Mouse (Mus musculus): ENCODE measurements at regions not wholly inside any gene's neighbourhood (a gene's known extent, or its start where the extent isn't known, plus 50 kb on each side); places are given as distances from the start of the nearest gene placed in this dataset.
"Not testable (repeated sequence)": the region's sequence is repeated elsewhere in the genome, so short reads cannot be mapped to it uniquely, and the experiment has no call there.

DNA sequence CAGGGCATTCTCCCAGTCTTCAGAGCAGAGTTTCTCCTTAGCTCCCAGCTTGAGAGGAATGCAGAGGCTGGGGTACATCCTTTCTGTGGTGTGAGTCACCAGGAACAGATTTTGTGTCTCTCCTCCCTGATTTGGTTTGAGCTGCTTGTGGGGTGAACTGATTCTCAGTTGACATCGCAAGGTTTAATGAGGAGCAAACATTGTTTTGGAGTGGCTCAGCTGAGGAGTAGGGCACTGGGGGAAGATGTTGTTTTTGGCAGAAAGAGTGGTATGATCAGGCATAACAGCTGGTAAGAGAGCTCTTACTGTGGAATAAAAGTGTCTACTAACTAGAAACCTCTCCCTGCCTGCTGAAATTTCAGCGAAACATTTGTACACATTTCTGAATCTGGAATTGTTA, 519.4 kb upstream of the Fam241a start:
- no peak for DNase-seq (ENCODE audit: low spot score)

- no peak for DNase-seq (ENCODE audit: low spot score)
These were observed 517.4 kb upstream of the Fam241a start for GRCm38 (mm10) chr3:128413481-128413880.

DNA sequence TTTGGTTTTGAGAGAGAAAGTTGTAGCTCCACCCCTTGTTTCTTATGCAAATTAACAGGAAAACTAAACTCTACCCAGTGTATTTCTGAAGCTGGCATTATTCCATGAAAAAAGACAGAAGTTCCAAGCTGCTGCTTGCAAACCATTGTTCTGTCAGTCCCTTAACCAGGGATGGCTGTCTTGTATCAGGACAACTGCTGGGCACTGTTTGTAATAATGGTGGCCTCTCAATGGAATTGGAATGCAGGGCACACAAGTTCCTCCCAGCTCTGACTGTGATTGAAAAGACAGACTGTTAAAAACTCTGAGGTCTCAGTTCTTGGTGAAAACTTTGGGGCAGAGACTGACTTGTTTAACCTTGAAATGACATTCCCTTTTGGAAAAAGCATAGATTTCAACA, 516.0 kb upstream of the Fam241a start:
- DNase-seq (ENCODE audit: low spot score) = no peak

DNA sequence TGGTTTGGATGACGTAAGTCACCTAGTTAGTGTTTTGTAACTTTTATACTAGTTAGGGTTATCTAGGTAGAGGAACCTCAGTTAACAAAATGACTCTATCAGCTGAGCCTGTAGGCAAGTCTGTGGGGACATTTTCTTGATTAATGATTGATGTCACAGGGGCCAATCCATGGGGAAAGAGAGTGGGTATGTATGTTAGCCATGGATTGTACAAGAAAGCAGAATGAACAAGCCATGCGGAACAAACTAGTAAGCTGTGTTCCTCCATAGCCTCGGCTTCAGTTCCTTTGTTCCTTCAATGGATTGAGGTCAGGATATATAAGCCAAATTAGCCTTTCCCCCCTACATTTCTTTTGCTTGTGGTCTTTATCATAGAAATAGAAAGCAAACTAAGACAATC, 498.7 kb upstream of the Fam241a start:
- DNase-seq (ENCODE audit: low spot score) = no peak

DNA sequence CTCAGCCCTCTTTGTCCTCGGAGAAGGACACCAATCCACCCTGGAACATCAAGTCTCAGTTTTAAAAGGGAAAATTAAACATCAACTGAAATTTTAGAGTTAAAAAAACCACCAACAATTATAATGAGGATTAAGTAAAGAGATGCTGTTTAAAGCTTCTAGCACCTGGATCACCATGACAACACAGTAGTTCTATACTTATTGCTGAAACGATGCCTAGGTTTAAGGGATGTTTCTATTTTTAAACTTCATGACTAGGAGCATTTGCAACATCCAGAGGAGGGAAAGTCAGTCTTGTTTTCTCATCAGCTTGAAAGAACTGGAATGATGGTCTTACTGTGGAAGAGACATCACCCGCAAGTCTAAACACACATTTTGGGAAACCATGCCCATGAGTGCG, 484.5 kb upstream of the Fam241a start:
- DNase-seq (ENCODE audit: low spot score) = no peak

DNA sequence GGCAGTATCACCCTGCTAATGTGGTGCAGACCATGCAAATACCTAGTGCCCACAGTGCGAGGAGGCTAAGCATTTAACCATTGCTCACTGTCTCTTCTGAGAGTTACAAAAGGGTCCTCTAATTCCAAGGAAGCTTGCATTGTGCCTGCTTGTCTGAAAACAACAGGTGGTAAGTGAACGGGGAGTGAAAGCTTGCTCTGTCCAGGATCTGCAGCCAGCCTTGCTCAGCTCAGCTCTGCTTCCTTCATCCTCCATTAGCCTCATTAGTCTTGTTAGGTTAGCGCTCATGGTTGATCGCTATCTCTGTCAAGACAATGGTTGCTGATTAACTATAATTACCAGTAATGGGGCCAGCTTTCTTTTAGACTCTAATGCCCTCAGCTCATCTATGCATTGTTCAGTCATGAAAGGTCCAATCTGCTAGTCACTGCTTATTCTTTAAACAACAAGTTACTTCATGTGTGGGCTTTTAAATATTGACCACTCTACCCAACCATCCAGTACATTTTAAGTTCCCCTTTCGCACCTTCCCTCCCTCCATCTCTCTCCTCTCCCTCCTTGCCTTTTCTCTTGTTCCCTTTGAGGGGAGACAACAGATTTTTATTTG, 473.5 kb upstream of the Fam241a start:
- DNase-seq (ENCODE audit: low spot score) = no peak

DNA sequence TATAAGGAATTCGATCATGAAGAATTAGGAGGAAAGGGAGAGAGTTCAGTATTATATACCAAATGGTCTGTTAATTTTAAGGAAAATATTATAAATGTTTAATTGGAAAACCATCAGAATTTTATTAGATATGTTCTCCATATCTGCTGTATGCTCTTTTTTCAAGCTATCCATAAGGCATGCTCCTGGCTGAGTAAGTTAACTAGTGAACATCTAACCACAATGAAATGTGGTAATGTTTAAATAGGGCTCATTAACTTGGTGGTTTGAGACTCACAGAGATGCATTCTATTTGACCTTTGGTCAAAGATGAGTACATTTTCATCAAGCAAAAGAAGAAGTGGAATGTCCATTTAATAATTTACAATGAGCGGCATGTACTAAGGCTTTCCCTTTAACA, 466.2 kb upstream of the Fam241a start:
- DNase-seq (ENCODE audit: low spot score) = no peak

DNA sequence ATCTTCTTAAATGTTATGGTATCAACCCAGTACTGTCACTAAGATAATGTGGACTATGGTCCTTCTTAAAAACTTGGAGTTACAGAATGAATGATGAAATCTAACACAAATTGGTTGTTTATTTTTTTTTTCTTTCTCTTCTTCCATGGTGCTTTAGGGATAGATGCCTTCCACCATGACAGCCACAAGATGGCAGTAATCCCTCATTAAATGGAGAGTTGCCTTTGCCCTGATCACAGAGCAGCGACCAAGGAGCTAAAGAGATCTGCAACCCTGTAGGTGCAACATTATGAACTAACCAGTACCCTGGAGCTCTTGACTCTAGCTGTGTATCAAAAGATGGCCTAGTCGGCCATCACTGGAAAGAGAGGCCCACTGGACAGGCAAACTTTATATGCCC, 453.0 kb upstream of the Fam241a start:
- DNase-seq (ENCODE audit: low spot score) = not testable (repeated sequence)

DNA sequence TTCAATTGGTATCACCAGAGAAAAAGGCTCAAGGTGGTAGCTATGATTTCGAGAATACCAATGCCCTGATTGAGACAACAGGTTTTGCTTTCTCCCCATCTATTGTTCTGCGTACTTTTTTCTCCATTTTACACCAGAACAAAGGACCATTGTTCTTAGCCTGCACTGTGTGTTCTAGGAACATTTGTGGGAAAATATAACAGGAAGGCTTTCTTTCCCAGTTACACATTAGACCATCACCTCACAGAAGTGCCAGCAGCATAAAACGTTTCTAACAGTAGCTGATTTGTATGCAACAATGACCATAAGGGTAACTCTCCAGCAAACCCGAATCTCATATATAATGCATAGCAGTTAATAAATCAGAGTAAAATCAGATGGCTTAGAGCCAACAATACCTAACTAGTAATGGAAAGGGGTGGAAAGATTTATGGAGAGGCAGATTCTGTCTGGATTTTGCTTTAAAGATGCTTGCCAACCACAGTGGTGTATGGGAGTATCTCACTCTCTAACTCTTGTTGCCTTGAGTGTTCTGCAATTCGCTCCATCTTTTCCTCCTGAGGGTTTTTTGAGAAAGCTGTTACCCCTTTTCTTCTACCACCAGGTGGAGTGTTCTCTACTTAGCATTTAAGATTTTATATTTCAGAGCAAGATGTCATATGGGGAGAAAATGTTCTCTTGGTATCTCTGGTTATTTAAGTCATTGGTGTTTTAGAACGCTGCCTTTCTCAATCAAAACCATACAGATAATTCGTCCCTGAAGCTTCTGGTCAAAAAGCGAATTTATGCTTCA, 451.9 kb upstream of the Fam241a start:
- DNase-seq (ENCODE audit: low spot score) = no peak

- DNase-seq (ENCODE audit: low spot score) = no peak
These were observed 441.4 kb upstream of the Fam241a start for GRCm38 (mm10) chr3:128337508-128337907.

GRCm38 (mm10) chr3:128337031-128337430, 440.9 kb upstream of the Fam241a start:
- peak; percentile 15 for DNase-seq (ENCODE audit: low spot score)

GRCm38 (mm10) chr3:128327677-128328076, 431.6 kb upstream of the Fam241a start:
- no peak for DNase-seq (ENCODE audit: low spot score)

- no peak for DNase-seq (ENCODE audit: low spot score)
These were observed 405.2 kb upstream of the Fam241a start for GRCm38 (mm10) chr3:128301312-128301711.

GRCm38 (mm10) chr3:128298110-128298509, 402.0 kb upstream of the Fam241a start:
- DNase-seq (ENCODE audit: low spot score) = no peak

DNA sequence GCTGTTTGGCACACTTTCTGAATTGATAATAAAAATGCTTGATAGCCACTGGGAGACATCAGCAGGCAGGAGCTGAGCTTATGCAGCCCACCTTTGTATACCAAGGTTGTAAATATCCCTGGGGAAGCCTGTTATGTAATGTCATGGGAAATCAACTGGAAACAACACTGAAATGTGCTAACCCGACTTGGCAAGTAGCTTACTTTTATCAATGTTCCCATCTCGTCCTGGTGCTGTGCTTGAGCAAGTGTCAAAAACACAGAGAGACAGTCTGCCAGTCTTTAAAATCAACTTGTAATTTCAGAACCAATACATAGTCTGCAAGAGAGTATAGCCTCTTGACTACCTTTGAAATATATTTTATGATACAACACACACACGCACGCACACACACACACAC, 391.7 kb upstream of the Fam241a start:
- DNase-seq (ENCODE audit: low spot score) = no peak

DNA sequence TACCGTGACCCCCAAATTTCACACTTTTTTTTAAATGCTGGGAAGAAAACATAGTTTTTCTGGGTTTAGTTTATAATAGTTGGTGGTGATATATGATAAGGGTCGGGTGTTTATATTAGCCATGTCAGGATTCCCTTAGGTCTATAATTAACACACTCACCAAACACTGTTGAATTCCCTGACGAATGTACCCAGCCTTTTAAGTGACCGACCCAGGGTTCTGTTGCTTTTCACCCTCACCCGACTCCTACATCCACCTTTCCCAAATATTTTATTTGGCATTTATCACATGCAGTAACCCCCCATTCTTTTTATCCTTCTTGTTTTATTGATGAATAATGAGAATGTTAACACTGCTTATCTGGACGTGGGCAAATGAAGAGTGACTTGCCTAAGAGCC, 389.1 kb upstream of the Fam241a start:
- DNase-seq (ENCODE audit: low spot score) = no peak

DNA sequence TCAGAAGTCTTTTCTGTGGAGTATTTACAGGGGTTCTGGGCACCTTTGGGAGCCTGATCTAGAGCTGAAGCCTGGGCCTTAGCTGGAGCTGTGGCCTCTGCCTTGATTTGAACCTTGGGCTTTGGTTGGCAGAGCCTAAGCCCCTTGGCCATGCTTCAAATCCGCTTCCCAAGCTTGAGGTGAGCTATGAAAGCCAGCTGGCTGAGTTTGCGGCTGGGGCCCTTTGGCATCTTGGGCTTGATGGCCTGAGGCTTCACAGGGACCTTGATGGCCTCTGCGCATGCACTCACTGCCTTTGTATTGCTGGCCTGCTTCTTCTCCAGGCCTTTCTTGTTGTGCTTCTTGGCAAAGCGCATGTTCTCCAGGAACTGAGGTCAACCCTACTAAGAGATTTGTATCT, 384.5 kb upstream of the Fam241a start:
- DNase-seq (ENCODE audit: low spot score) = no peak

GRCm38 (mm10) chr3:128270576-128270975, 374.5 kb upstream of the Fam241a start:
- DNase-seq (ENCODE audit: low spot score) = no peak

GRCm38 (mm10) chr3:128261208-128261607, 365.1 kb upstream of the Fam241a start:
- no peak for DNase-seq (ENCODE audit: low spot score)

GRCm38 (mm10) chr3:128247816-128248215, 351.7 kb upstream of the Fam241a start:
- DNase-seq (ENCODE audit: low spot score) = no peak

DNA sequence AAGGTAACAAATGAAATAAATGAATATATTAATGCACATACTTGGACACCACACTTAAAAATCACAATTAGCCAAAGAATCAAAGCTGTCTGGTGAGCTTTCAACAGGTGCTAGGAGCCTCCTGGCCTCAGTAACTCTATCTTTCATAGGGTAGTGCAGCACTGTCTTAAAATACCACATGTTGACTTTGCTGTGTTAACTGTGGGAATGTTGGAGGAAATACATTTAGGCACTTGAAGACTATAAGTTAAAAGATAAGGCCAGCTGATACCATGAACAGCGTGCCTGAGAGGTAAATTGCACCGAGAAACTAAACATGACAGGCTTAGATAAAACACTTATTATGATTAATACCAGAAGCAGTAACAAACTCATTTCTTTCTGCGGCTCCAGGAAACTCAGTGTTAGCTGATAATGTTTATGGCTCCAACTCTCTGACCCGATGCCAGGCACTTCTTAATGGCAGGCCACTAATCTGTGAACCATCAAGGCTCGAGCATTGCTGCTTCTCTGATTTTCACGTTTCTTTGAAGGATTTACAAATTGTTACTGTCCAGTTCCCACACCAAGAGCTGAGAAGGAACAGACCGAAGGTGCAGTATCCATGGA, 343.8 kb upstream of the Fam241a start:
- no peak for DNase-seq (ENCODE audit: low spot score)

DNA sequence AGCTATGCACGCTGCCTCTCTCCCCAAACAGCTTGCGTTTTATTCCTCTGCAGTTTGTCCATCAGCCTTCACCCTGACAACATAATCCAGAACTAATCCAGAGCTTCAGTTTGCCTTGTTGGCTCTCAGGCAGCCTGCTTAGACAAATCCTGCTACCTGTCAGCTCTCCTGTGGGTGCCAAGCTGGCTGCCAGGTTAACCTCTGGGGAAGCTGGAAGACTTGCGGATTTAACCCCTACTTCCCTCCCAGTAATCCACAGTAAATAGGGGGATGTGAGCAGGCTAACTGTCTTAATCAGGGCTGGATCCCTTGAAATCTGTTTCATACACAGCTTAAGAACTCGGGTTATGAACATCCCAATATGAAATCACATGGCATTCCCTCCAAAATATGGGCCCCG, 334.3 kb upstream of the Fam241a start:
- DNase-seq (ENCODE audit: low spot score) = no peak

DNA sequence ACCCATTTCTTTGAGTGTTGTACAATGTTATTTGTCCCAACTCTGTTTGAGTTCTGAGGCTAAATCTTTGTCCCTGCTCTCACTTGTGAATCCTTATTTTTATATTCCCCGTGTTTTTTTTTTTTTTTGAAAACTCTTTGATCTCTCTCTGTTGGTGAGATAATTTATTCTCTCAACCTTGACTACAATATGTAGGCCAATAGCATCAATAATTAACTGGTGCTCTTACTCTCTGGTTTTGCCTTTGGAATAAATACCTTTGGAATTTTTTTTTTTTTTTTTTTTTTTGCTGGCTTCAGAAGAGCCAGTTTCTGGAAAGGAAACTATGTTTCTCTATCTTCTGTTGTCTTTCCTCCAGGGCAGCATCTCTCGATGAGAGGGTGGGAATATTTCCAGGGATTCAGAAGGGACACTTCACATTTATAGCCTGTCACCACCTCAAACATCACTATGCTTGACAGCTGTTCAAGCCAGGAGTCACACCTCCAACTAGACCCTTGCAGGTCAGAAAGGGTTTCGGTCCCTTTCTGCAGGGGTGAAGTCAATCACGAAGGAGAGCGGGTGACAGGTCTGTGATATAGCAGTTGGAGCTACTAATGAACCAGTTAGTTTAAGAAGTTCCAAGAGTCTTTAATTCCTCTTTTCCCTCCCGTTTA, 330.9 kb upstream of the Fam241a start:
- DNase-seq (ENCODE audit: low spot score) = no peak

Measured in ovary, postnatal 10 days (tissue).